Mouse (Mus musculus) erythroblast, embryonic 14.5 days (primary cell): Measurements from ENCODE around the gene Adamtsl3. TPM values are rescaled to one million over a fixed set of nuclear protein-coding genes. Genes with fewer than 3 reads are reported as not detected.

Source experiments
- H3K27me3 ChIP-seq: 2 replicates; pipeline ENCODE4 v1.6.1; 2012; ENCODE audit warnings: inconsistent platforms; ENCODE audit not compliant: control insufficient read depth
- H3K36me3 ChIP-seq: 2 replicates; pipeline ENCODE4 v1.6.1; 2012; ENCODE audit warnings: mild to moderate bottlenecking, inconsistent platforms; ENCODE audit not compliant: control insufficient read depth
- H3K4me1 ChIP-seq: 2 replicates; pipeline ENCODE4 v1.6.1; 2012; ENCODE audit warnings: inconsistent platforms; ENCODE audit not compliant: control insufficient read depth
- H3K4me3 ChIP-seq: replicated peaks from 2 replicates; pipeline ENCODE3; 2012; ENCODE audit warnings: moderate library complexity, mild to moderate bottlenecking, inconsistent platforms
- H3K9me3 ChIP-seq: 2 replicates; pipeline ENCODE4 v1.6.1; 2012; ENCODE audit warnings: low read length, inconsistent platforms, mixed read lengths; ENCODE audit not compliant: control insufficient read depth
- GATA1 ChIP-seq: IDR thresholded peaks from 2 replicates; pipeline ENCODE4 v1.6.1; 2012; ENCODE audit warnings: low read length, inconsistent platforms, mixed read lengths
- TAL1 ChIP-seq: IDR thresholded peaks from 3 replicates; pipeline ENCODE4 v1.6.1; 2012; ENCODE audit warnings: low read length, inconsistent platforms, mixed read lengths
- polyA plus RNA-seq: library from polyadenylated mRNA; stranded (reverse); fragments of >175 nt; gene quantifications from 2 replicates; pipeline ENCODE4 v1.2.3, GENCODE M21; 2012

The Adamtsl3 gene
- polyA plus RNA-seq, 1 experiment, result not detected

DNA sequence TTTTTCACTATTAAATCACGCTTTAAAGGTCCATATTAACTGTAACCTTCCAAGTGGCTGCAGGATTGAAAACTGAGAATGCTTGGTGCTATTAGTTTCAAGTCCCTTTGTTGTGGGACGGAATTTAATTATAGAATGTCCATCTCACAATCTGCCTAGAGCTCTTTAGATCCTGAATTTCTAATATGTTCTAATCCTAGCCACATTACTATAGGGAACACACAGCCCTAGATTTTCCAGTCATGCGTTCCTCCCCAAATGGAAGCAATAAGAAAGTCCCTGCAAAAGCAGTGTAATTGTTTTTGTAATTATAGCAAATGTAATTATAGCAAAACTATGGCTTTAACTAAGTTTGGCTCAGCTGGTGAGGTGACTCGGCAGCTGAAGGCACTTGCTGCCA lies 161.6 kb downstream of the Adamtsl3 start:
- H3K4me1 ChIP-seq, result no peaks in the 10 kb centered on the region
- TF ChIP-seq TAL1, result no peak
- TF ChIP-seq GATA1, result no peak
- H3K4me3 ChIP-seq, result no peak overlapping the region
- H3K27me3 ChIP-seq, result no peaks in the 10 kb centered on the region
- H3K36me3 ChIP-seq, result no peaks in the 10 kb centered on the region
- H3K9me3 ChIP-seq, result no peaks in the 10 kb centered on the region

DNA sequence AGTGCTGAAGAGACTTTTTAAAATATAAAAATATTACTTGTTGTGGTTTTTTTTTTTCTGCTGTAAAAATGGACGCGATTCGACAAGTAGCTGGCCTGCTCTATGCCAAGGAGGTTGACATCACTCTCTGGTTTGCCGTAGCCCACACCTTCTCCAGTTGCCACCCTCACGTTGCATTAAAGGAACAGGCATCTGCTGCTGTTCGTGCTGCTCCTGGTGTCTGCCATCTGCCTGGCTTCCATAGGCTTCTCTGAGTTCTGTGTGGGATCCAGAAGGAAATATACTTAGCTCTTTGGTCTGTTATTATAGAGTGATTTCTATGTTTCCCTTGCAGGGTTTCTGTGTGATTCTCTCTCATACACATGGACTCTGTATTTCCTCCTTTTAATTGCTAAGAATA lies 165.8 kb downstream of the Adamtsl3 start:
- TF ChIP-seq TAL1 (no peak), GATA1 (no peak)
- no peaks in the 10 kb centered on the region for H3K27me3 ChIP-seq
- no peak overlapping the region for H3K4me3 ChIP-seq
- no peaks in the 10 kb centered on the region for H3K4me1 ChIP-seq
- no peaks in the 10 kb centered on the region for H3K9me3 ChIP-seq
- H3K36me3 ChIP-seq, result no peaks in the 10 kb centered on the region

DNA sequence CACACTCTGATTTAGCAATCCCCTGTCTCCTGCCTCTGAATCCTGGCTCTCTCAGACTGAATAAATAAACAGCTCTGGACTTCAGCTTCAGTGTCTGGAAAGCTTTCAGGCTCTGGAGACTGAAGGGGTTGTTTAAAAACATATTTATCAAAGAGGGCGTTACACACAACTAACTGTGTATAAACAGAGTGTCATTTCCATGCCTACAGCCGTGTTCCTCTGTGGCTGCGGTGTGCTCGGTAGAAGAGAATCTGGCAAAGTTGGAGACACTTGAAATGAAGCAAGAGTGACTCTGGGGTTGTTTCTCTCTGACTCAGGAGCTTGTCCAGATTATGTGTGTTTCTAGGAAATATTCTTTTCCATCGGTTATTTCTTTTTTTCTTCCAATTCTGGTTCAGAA lies 167.0 kb downstream of the Adamtsl3 start:
- H3K9me3 ChIP-seq, result no peaks in the 10 kb centered on the region
- TF ChIP-seq GATA1 (no peak), TAL1 (no peak)
- no peaks in the 10 kb centered on the region for H3K36me3 ChIP-seq
- no peak overlapping the region for H3K4me3 ChIP-seq
- H3K27me3 ChIP-seq, result no peaks in the 10 kb centered on the region
- H3K4me1 ChIP-seq, result no peaks in the 10 kb centered on the region

DNA sequence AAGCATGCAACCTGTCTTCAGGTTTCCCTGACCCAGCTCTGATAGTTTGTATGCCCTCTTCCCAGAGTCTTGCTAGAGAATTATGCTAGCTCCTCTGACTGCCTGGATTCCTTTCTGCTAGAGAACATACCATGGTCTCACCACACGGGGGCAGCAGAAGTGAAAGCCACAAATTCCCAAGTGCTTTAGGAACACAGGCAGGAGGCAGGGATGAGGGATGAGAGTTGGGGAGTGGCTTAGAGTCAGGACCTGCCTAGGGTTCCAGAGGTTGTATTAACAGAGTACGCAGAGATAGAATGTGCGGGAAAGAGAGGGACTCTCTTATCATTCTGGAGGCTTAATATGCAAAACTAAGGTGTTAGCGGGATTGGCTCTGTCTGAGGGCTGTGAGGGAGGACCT lies 168.6 kb downstream of the Adamtsl3 start:
- Histone ChIP-seq H3K4me3 (no peak overlapping the region), H3K4me1 (no peaks in the 10 kb centered on the region), H3K27me3 (no peaks in the 10 kb centered on the region), H3K36me3 (no peaks in the 10 kb centered on the region), H3K9me3 (no peaks in the 10 kb centered on the region)
- TF ChIP-seq TAL1 (no peak), GATA1 (no peak)

DNA sequence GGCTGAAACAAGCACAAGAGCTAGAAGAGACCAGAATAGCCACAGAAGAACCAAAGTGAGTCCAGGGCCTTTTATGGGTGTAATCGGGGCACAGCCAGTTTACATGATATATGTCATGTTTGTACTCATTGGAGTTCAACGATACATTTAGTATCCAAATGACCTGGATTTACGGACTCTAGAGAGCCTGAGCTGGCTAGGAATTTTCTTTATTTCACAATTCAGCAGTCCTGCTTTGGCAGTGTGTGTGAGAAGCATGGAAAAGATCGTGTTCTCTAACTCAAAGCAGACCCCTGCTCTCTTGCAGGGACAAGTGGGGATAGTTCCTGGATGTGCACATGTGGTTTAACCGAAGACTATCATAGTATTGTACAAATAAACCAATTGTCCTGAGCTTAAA lies 195.1 kb downstream of the Adamtsl3 start:
- Histone ChIP-seq H3K4me3 (no peak overlapping the region), H3K4me1 (no peaks in the 10 kb centered on the region), H3K36me3 (no peaks in the 10 kb centered on the region), H3K9me3 (no peaks in the 10 kb centered on the region), H3K27me3 (no peaks in the 10 kb centered on the region)
- TF ChIP-seq TAL1 (no peak), GATA1 (no peak)

DNA sequence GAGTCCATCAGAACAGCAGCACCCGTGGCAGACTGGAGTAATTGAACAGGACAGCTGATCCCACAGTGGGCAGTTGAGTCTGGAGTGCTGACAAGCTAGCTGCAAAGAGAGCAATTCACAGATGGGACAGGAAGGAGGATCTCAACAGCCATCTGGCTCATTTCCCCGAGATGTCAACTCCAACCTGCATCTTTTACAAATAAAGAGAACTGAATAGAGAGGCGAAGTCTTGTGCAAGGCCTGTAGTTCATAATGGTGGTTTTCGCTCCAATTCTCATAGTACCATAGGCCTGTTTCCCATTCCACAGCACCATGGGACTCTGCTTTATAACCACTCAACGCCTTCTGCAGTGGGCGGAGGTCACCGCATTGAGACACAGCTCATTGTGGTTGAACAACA lies 195.9 kb downstream of the Adamtsl3 start:
- TF ChIP-seq TAL1 (no peak), GATA1 (no peak)
- Histone ChIP-seq H3K9me3 (no peaks in the 10 kb centered on the region), H3K27me3 (no peaks in the 10 kb centered on the region), H3K4me1 (no peaks in the 10 kb centered on the region), H3K36me3 (no peaks in the 10 kb centered on the region), H3K4me3 (no peak overlapping the region)

DNA sequence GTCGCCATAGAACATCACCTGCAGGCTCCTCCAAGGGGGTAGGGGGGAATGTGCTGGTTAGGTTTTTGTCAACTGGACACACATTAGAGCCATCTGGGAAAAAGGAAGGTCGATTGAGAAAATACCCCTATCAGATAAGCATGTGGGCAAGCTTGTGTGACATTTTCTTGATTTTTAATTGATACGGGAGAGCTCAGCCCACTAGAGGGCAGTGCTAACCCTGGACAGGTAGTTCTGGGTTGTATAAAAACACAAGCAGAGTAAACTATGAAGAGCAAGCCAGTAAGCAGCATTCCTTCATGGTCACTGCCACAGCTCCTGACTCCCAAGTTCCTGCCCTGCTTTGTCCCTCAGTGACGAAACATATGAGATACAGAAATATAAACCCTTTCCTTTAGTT lies 197.7 kb downstream of the Adamtsl3 start:
- Histone ChIP-seq H3K27me3 (no peaks in the 10 kb centered on the region), H3K36me3 (no peaks in the 10 kb centered on the region), H3K9me3 (no peaks in the 10 kb centered on the region), H3K4me3 (no peak overlapping the region), H3K4me1 (no peaks in the 10 kb centered on the region)
- TF ChIP-seq GATA1 (no peak), TAL1 (no peak)

DNA sequence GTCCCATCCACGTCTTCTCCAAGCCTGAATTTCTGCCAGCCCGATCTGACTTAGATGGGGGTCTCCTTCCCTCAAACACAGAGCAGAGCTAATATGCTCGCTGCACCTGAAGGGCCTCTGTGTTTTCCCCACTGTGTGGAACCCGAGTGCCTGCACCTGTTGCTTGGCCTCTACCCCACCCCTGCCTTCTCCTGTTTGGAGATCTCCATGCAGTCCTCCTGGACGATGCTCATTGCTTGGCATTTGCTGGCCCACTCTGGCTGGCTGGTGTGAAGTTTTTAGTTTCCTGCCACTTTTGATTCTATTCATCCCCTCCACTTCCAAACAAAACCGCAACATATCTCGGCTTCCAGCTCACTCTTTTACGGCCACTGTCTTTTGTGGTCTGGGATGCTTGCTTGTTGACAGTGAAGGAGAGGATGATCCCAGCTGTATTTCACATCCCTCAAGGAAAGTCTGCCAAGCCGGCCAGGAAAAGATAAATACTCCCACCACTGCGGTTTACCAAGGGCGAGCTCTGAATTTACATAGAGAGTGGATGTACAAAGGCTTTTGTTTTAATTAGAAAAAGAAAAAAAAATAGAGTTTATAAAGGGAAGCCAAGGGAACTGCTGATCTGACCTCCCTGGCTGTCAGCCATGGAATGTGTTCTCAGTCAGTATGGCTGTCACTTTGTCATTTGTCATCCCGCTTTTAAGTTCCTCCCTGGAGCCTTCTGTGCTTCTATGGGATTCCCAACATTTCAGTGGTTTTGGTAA lies 198.4 kb downstream of the Adamtsl3 start:
- no peak overlapping the region for H3K4me3 ChIP-seq
- no peak for TF ChIP-seq GATA1
- TF ChIP-seq TAL1, result no peak
- no peaks in the 10 kb centered on the region for H3K4me1 ChIP-seq
- H3K9me3 ChIP-seq, result no peaks in the 10 kb centered on the region
- no peaks in the 10 kb centered on the region for H3K36me3 ChIP-seq
- no peaks in the 10 kb centered on the region for H3K27me3 ChIP-seq

DNA sequence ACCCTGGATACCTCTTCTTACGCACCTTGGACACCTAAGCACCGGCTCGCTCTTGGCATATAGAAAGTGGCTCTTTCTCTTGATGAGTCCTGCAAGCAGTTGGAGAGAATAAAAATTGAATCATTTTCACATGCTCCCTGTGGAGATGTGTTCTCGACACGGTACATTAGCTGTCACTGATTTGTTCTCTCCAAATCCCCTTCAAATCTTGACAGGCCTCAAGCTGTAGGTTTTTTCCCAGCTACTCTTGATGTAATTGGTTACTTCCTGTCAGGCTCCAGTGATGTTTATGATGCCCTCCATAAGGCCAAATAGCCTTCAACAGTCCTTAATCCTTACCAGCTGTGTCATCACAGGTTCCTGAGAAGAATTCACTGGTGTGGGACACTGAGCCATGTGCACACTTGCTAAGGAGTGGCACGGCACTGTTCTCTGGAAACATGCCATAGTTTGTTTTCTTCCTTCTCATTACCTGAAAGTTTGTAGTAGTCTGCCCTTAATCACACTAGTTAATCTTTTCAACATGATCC lies 209.0 kb downstream of the Adamtsl3 start:
- no peak for TF ChIP-seq TAL1
- Histone ChIP-seq H3K9me3 (no peaks in the 10 kb centered on the region), H3K4me1 (no peaks in the 10 kb centered on the region), H3K4me3 (no peak overlapping the region), H3K36me3 (no peaks in the 10 kb centered on the region), H3K27me3 (no peaks in the 10 kb centered on the region)
